ENCODE assay signal across 8 mouse cellular contexts in the genomic region with DNA sequence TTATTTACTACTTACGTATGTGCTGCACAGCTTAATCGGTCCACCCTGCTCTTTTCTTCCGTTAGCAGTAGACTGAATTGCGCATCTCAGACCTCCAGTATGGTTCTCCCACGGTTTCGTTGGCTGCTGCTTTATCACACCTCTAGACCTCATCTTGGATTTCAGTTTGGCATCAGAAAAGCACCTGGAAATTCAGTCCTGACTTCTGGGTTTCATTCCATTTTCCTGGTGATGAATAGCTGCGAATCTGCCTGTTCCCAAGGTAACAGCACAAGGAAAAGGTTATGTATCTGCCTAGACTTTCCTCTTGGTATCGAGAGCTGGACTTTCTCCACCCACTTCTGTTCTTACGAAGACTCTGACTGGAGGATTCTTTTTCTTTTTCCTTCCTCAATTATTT. TPM values are rescaled to one million over a fixed set of nuclear protein-coding genes. Genes with fewer than 3 reads are reported as not detected.
DNase-seq lines count a peak whose midpoint lies in the region; ATAC-seq and TF ChIP-seq lines count a peak whose summit lies in the region.

A gene (minus strand): TSS at position 101 of the 400 bp plus-strand sequence.

- intact Hi-C loops in left cerebral cortex, postnatal 14 days (cut with DNase I), result no loop called here

- H3K4me2 ChIP-seq in kidney, postnatal 0 days (ENCODE audit: low read length), result no peak within 1 kb of the TSS
- H3K4me2 ChIP-seq in embryonic facial prominence, embryonic 15.5 days (replicated peaks), result no peak within 1 kb of the TSS
- H3K4me2 ChIP-seq in heart, embryonic 14.5 days (ENCODE audit: low read length), result no peak within 1 kb of the TSS

- ATAC-seq in kidney, postnatal 0 days (replicated peaks; ENCODE audit: low FRiP score, low read depth), result no peak
- no peak for ATAC-seq in embryonic facial prominence, embryonic 15.5 days (ENCODE audit: insufficient number of reproducible peaks, low FRiP score, low TSS enrichment, low read depth)
- no peak for ATAC-seq in heart, embryonic 14.5 days (ENCODE audit: insufficient number of reproducible peaks, insufficient read depth, low FRiP score, low read depth)
- no peak for ATAC-seq in monocyte, adult 5-6 weeks (replicated peaks; ENCODE audit: insufficient number of reproducible peaks, low FRiP score, low TSS enrichment, poor library complexity, severe bottlenecking)

- H3K27me3 ChIP-seq in kidney, postnatal 0 days (ENCODE audit: insufficient read depth, low read length), result no peaks in the 10 kb centered on the region
- H3K27me3 ChIP-seq in embryonic facial prominence, embryonic 15.5 days, result no peaks in the 10 kb centered on the region
- H3K27me3 ChIP-seq in heart, embryonic 14.5 days (ENCODE audit: control insufficient read depth, insufficient read depth, low read length), result no peaks in the 10 kb centered on the region

- H3K9me3 ChIP-seq in kidney, postnatal 0 days (replicated peaks; ENCODE audit: low read length), result no peaks in the 10 kb centered on the region
- no peaks in the 10 kb centered on the region for H3K9me3 ChIP-seq in embryonic facial prominence, embryonic 15.5 days (replicated peaks)
- H3K9me3 ChIP-seq in heart, embryonic 14.5 days (ENCODE audit: control insufficient read depth, low read length), result no peaks in the 10 kb centered on the region

- WGBS in kidney, postnatal 0 days, result 82% methylated on average over 9 of the region's 9 CpGs
- WGBS in embryonic facial prominence, embryonic 15.5 days, result 87% methylated on average over 9 of the region's 9 CpGs
- WGBS in heart, embryonic 14.5 days, result 90% methylated on average over 9 of the region's 9 CpGs

- H3K4me1 ChIP-seq in kidney, postnatal 0 days (replicated peaks; ENCODE audit: insufficient read depth, low read length), result no peaks in the 10 kb centered on the region
- no peaks in the 10 kb centered on the region for H3K4me1 ChIP-seq in embryonic facial prominence, embryonic 15.5 days
- 0 out of 4 replicates have a peak, but pooled peaks cover 0 to 3% of the 10 kb centered on the region in 2 experiments for H3K4me1 ChIP-seq in heart, embryonic 14.5 days (ENCODE audit: control insufficient read depth in 2 of 2, insufficient read depth in 2 of 2, low read length in 2 of 2)

- no peak within 1 kb of the TSS for H3K27ac ChIP-seq in kidney, postnatal 0 days
- no peak within 1 kb of the TSS for H3K27ac ChIP-seq in embryonic facial prominence, embryonic 15.5 days (replicated peaks)
- H3K27ac ChIP-seq in heart, embryonic 14.5 days (replicated peaks in 1 of 2; ENCODE audit: control insufficient read depth in 1 of 2, insufficient read depth in 1 of 2, low read depth in 2 of 2, low read length in 2 of 2), result no peak within 1 kb of the TSS

- no peak for DNase-seq in kidney, postnatal 0 days (ENCODE audit: low spot score)
- DNase-seq in kidney, postnatal 10 days, result no peak
- no peak for DNase-seq in left cerebral cortex, postnatal 14 days (ENCODE audit: low spot score in 2 of 2)
- no peak for DNase-seq in ovary, postnatal 14 days (ENCODE audit: low spot score)
- no peak for DNase-seq in spleen, postnatal 14 days (ENCODE audit: low spot score in 2 of 2)

- no peaks in the 10 kb centered on the region for H3K36me3 ChIP-seq in kidney, postnatal 0 days (ENCODE audit: insufficient read depth, low read length)
- H3K36me3 ChIP-seq in embryonic facial prominence, embryonic 15.5 days, result no peaks in the 10 kb centered on the region
- H3K36me3 ChIP-seq in heart, embryonic 14.5 days (ENCODE audit: control insufficient read depth, insufficient read depth, low read length), result no peaks in the 10 kb centered on the region

- no peak within 1 kb of the TSS for H3K9ac ChIP-seq in kidney, postnatal 0 days (ENCODE audit: low read depth, low read length)
- H3K9ac ChIP-seq in embryonic facial prominence, embryonic 15.5 days, result no peak within 1 kb of the TSS
- no peak within 1 kb of the TSS for H3K9ac ChIP-seq in heart, embryonic 14.5 days (ENCODE audit: low read length)

- no peak for TF ChIP-seq CTCF in kidney, postnatal 0 days (IDR thresholded peaks at IDR 0.05; ENCODE audit: low read depth)

- H3K4me3 ChIP-seq in kidney, postnatal 0 days (replicated peaks; ENCODE audit: low read depth, low read length), result no peak within 1 kb of the TSS
- no peak within 1 kb of the TSS for H3K4me3 ChIP-seq in embryonic facial prominence, embryonic 15.5 days (replicated peaks)
- no peak within 1 kb of the TSS for H3K4me3 ChIP-seq in heart, embryonic 14.5 days (ENCODE audit: control insufficient read depth in 1 of 2, insufficient read depth in 1 of 2, low read depth in 1 of 2, low read length in 2 of 2)

RNA-seq across cellular contexts. Expression of the gene that starts here (rescaled TPM):
- polyA plus RNA-seq in kidney, postnatal 0 days (2015; fragmentation: Nextera tagmentation; extraction: Ambion mirVana), result 33.2 and 40.3 TPM in 2 replicates
- 18.8 and 22.3 TPM in 2 replicates for polyA plus RNA-seq in embryonic facial prominence, embryonic 15.5 days (2015; fragmentation: Nextera tagmentation; extraction: Ambion mirVana)
- polyA plus RNA-seq in heart, embryonic 14.5 days (2014; fragmentation: Nextera tagmentation; extraction: Ambion mirVana), result 42.0 and 43.3 TPM in 2 replicates
- 10 to 100 TPM; 79.5 to 81.7 TPM for total RNA-seq in left cerebral cortex, postnatal 14 days (2021)
- total RNA-seq in monocyte, adult 5-6 weeks (2017), result 17.4 to 28.8 TPM (median 22.7 TPM) in 3 replicates
